Mouse (Mus musculus): ENCODE data around the gene Dpp7. TPM values are rescaled to one million over a fixed set of nuclear protein-coding genes. Genes with fewer than 3 reads are reported as not detected.

Dpp7 gene
- polyA plus RNA-seq, 1 experiment from 2014 or later = 23.8 TPM

GRCm38 (mm10) chr2:25305587-25306359, 50.4 kb downstream of the Dpp7 start:
- Histone ChIP-seq H3K4me1 (ENCODE audit: control insufficient read depth, insufficient read depth, low read length) (0 out of 2 replicates have a peak, but pooled peaks cover 2% of the 10 kb centered on the region), H3K9ac (ENCODE audit: low read length) (peak overlapping the region; percentile 49; the same call in 1 of the 2 replicates), H3K27me3 (ENCODE audit: control insufficient read depth, insufficient read depth, low read length) (peaks cover 23% of the 10 kb centered on the region), H3K9me3 (replicated peaks; ENCODE audit: control insufficient read depth, low read length) (no peaks in the 10 kb centered on the region), H3K36me3 (ENCODE audit: control insufficient read depth, insufficient read depth, low read length) (no peaks in the 10 kb centered on the region), H3K27ac (ENCODE audit: low read length) (no peak overlapping the region), H3K4me3 (replicated peaks; ENCODE audit: low read length) (peak overlapping the region; percentile 52), H3K4me2 (ENCODE audit: low read depth, low read length) (peak overlapping the region; percentile 67)
- ATAC-seq (ENCODE audit: insufficient read depth, low FRiP score) = no peak
- 50% methylated on average over 14 of the region's 14 CpGs for WGBS

- H3K9ac ChIP-seq (ENCODE audit: low read length) = peak overlapping the region; percentile 49
- H3K36me3 ChIP-seq (ENCODE audit: control insufficient read depth, insufficient read depth, low read length) = no peaks in the 10 kb centered on the region
- no peak overlapping the region for H3K27ac ChIP-seq (ENCODE audit: low read length)
- H3K27me3 ChIP-seq (ENCODE audit: control insufficient read depth, insufficient read depth, low read length) = peaks cover 17% of the 10 kb centered on the region; the same call in 1 of the 2 replicates
- H3K9me3 ChIP-seq (replicated peaks; ENCODE audit: control insufficient read depth, low read length) = no peaks in the 10 kb centered on the region
- H3K4me3 ChIP-seq (replicated peaks; ENCODE audit: low read length) = peak overlapping the region; percentile 52
- H3K4me2 ChIP-seq (ENCODE audit: low read depth, low read length) = peak overlapping the region; percentile 67
- ATAC-seq (ENCODE audit: insufficient read depth, low FRiP score) = peak; percentile 37; the same call in 1 of the 2 replicates
- 3% methylated on average over 42 of the region's 45 CpGs for WGBS
- 0 out of 2 replicates have a peak, but pooled peaks cover 2% of the 10 kb centered on the region for H3K4me1 ChIP-seq (ENCODE audit: control insufficient read depth, insufficient read depth, low read length)
These were observed 51.3 kb downstream of the Dpp7 start for GRCm38 (mm10) chr2:25304657-25305541.

- Histone ChIP-seq H3K9me3 (replicated peaks; ENCODE audit: control insufficient read depth, low read length) (no peaks in the 10 kb centered on the region), H3K27me3 (ENCODE audit: control insufficient read depth, insufficient read depth, low read length) (peaks cover 17% of the 10 kb centered on the region; the same call in 1 of the 2 replicates), H3K4me2 (ENCODE audit: low read depth, low read length) (peak overlapping the region; percentile 67), H3K27ac (ENCODE audit: low read length) (no peak overlapping the region), H3K4me1 (ENCODE audit: control insufficient read depth, insufficient read depth, low read length) (0 out of 2 replicates have a peak, but pooled peaks cover 2% of the 10 kb centered on the region), H3K4me3 (replicated peaks; ENCODE audit: low read length) (peak overlapping the region; percentile 52; the same call in 1 of the 2 replicates), H3K36me3 (ENCODE audit: control insufficient read depth, insufficient read depth, low read length) (no peaks in the 10 kb centered on the region), H3K9ac (ENCODE audit: low read length) (0 out of 2 replicates have a peak overlapping the region, but pooled peaks have one; percentile 13)
- peak; percentile 40; the same call in 1 of the 2 replicates for ATAC-seq (ENCODE audit: insufficient read depth, low FRiP score)
- WGBS = 69% methylated on average over 7 of the region's 7 CpGs
These were observed 52.1 kb downstream of the Dpp7 start for GRCm38 (mm10) chr2:25303931-25304656.

GRCm38 (mm10) chr2:25303452-25303851, 52.7 kb downstream of the Dpp7 start:
- no peaks in the 10 kb centered on the region for H3K9me3 ChIP-seq (replicated peaks; ENCODE audit: control insufficient read depth, low read length)
- H3K36me3 ChIP-seq (ENCODE audit: control insufficient read depth, insufficient read depth, low read length) = no peaks in the 10 kb centered on the region
- H3K4me2 ChIP-seq (ENCODE audit: low read depth, low read length) = no peak overlapping the region
- H3K4me1 ChIP-seq (ENCODE audit: control insufficient read depth, insufficient read depth, low read length) = 0 out of 2 replicates have a peak, but pooled peaks cover 2% of the 10 kb centered on the region
- no peak for ATAC-seq (ENCODE audit: insufficient read depth, low FRiP score)
- no peak overlapping the region for H3K9ac ChIP-seq (ENCODE audit: low read length)
- H3K27ac ChIP-seq (ENCODE audit: low read length) = no peak overlapping the region
- WGBS = 65% methylated on average over 3 of the region's 3 CpGs
- no peak overlapping the region for H3K4me3 ChIP-seq (replicated peaks; ENCODE audit: low read length)
- peaks cover 17% of the 10 kb centered on the region; the same call in 1 of the 2 replicates for H3K27me3 ChIP-seq (ENCODE audit: control insufficient read depth, insufficient read depth, low read length)

Other genes with a start within 250 kb of the Dpp7 start
- 9.9 and 11.0 TPM in 2 replicates for gene Nrarp, start 175.6 kb downstream of the Dpp7 start, polyA plus RNA-seq (2015; fragmentation: Nextera tagmentation; extraction: Ambion mirVana)
- gene Tor4a, start 159.5 kb downstream of the Dpp7 start, polyA plus RNA-seq (2015; fragmentation: Nextera tagmentation; extraction: Ambion mirVana) = 16.8 and 19.2 TPM in 2 replicates
- gene Nelfb, start 144.9 kb downstream of the Dpp7 start, polyA plus RNA-seq (2015; fragmentation: Nextera tagmentation; extraction: Ambion mirVana) = 102 and 109 TPM in 2 replicates
- gene Stpg3, start 141.7 kb downstream of the Dpp7 start, polyA plus RNA-seq (2015; fragmentation: Nextera tagmentation; extraction: Ambion mirVana) = 0.06 TPM in 1 of 2 replicates, not detected in the other
- not detected in 2 replicates for gene Fam166a, start 137.6 kb downstream of the Dpp7 start, polyA plus RNA-seq (2015; fragmentation: Nextera tagmentation; extraction: Ambion mirVana)
- gene Tubb4b, start 131.7 kb downstream of the Dpp7 start, polyA plus RNA-seq (2015; fragmentation: Nextera tagmentation; extraction: Ambion mirVana) = 631 and 720 TPM in 2 replicates
- gene Slc34a3, start 122.0 kb downstream of the Dpp7 start, polyA plus RNA-seq (2015; fragmentation: Nextera tagmentation; extraction: Ambion mirVana) = 0.71 and 1.1 TPM in 2 replicates
- gene Rnf224, start 119.6 kb downstream of the Dpp7 start, polyA plus RNA-seq (2015; fragmentation: Nextera tagmentation; extraction: Ambion mirVana) = 0.23 and 0.64 TPM in 2 replicates
- 11.3 and 14.2 TPM in 2 replicates for gene Rnf208, start 114.1 kb downstream of the Dpp7 start, polyA plus RNA-seq (2015; fragmentation: Nextera tagmentation; extraction: Ambion mirVana)
- 66.0 and 120 TPM in 2 replicates for gene Cysrt1, start 113.9 kb downstream of the Dpp7 start, polyA plus RNA-seq (2015; fragmentation: Nextera tagmentation; extraction: Ambion mirVana)
- gene AL732309.1, start 109.5 kb downstream of the Dpp7 start, polyA plus RNA-seq (2015; fragmentation: Nextera tagmentation; extraction: Ambion mirVana) = 10.1 and 12.8 TPM in 2 replicates
- gene Tmem203, start 100.9 kb downstream of the Dpp7 start, polyA plus RNA-seq (2015; fragmentation: Nextera tagmentation; extraction: Ambion mirVana) = 19.5 and 20.2 TPM in 2 replicates
- gene Tprn, start 93.7 kb downstream of the Dpp7 start, polyA plus RNA-seq (2015; fragmentation: Nextera tagmentation; extraction: Ambion mirVana) = 17.9 and 19.0 TPM in 2 replicates
- gene Ssna1, start 83.9 kb downstream of the Dpp7 start, polyA plus RNA-seq (2015; fragmentation: Nextera tagmentation; extraction: Ambion mirVana) = 199 TPM in 2 replicates
- 123 and 134 TPM in 2 replicates for gene Anapc2, start 83.9 kb downstream of the Dpp7 start, polyA plus RNA-seq (2015; fragmentation: Nextera tagmentation; extraction: Ambion mirVana)
- gene Tmem210, start 68.2 kb downstream of the Dpp7 start, polyA plus RNA-seq (2015; fragmentation: Nextera tagmentation; extraction: Ambion mirVana) = not detected in 2 replicates
- gene Lrrc26, start 66.4 kb downstream of the Dpp7 start, polyA plus RNA-seq (2015; fragmentation: Nextera tagmentation; extraction: Ambion mirVana) = 14.3 and 20.3 TPM in 2 replicates
- 2.0 and 2.3 TPM in 2 replicates for gene Grin1, start 37.2 kb downstream of the Dpp7 start, polyA plus RNA-seq (2015; fragmentation: Nextera tagmentation; extraction: Ambion mirVana)
- gene Man1b1, start 24.0 kb downstream of the Dpp7 start, polyA plus RNA-seq (2015; fragmentation: Nextera tagmentation; extraction: Ambion mirVana) = 46.0 and 47.0 TPM in 2 replicates
- gene Uap1l1, start 9.3 kb upstream of the Dpp7 start, polyA plus RNA-seq (2015; fragmentation: Nextera tagmentation; extraction: Ambion mirVana) = 34.8 and 40.0 TPM in 2 replicates
- gene Sapcd2, start 16.0 kb upstream of the Dpp7 start, polyA plus RNA-seq (2015; fragmentation: Nextera tagmentation; extraction: Ambion mirVana) = 30.7 and 35.9 TPM in 2 replicates
- 16.6 and 19.4 TPM in 2 replicates for gene Entpd2, start 39.5 kb upstream of the Dpp7 start, polyA plus RNA-seq (2015; fragmentation: Nextera tagmentation; extraction: Ambion mirVana)
- gene Npdc1, start 43.0 kb upstream of the Dpp7 start, polyA plus RNA-seq (2015; fragmentation: Nextera tagmentation; extraction: Ambion mirVana) = 54.9 and 66.1 TPM in 2 replicates
- 0.19 TPM in 1 of 2 replicates, not detected in the other for gene Fut7, start 66.9 kb upstream of the Dpp7 start, polyA plus RNA-seq (2015; fragmentation: Nextera tagmentation; extraction: Ambion mirVana)
- 4.0 and 4.6 TPM in 2 replicates for gene Abca2, start 72.3 kb upstream of the Dpp7 start, polyA plus RNA-seq (2015; fragmentation: Nextera tagmentation; extraction: Ambion mirVana)
- gene Clic3, start 100.5 kb upstream of the Dpp7 start, polyA plus RNA-seq (2015; fragmentation: Nextera tagmentation; extraction: Ambion mirVana) = 60.5 and 113 TPM in 2 replicates
- gene Paxx, start 104.7 kb upstream of the Dpp7 start, polyA plus RNA-seq (2015; fragmentation: Nextera tagmentation; extraction: Ambion mirVana) = 44.1 and 49.4 TPM in 2 replicates
- 6.1 and 6.7 TPM in 2 replicates for gene Ptgds, start 113.7 kb upstream of the Dpp7 start, polyA plus RNA-seq (2015; fragmentation: Nextera tagmentation; extraction: Ambion mirVana)
- not detected in 2 replicates for gene Lcn12, start 137.6 kb upstream of the Dpp7 start, polyA plus RNA-seq (2015; fragmentation: Nextera tagmentation; extraction: Ambion mirVana)
- gene Fbxw5, start 144.4 kb upstream of the Dpp7 start, polyA plus RNA-seq (2015; fragmentation: Nextera tagmentation; extraction: Ambion mirVana) = 76.5 and 86.0 TPM in 2 replicates
- gene C8g, start 145.4 kb upstream of the Dpp7 start, polyA plus RNA-seq (2015; fragmentation: Nextera tagmentation; extraction: Ambion mirVana) = 8.9 and 9.5 TPM in 2 replicates
- 31.5 and 32.1 TPM in 2 replicates for gene Traf2, start 190.6 kb upstream of the Dpp7 start, polyA plus RNA-seq (2015; fragmentation: Nextera tagmentation; extraction: Ambion mirVana)
- 377 and 401 TPM in 2 replicates for gene Edf1, start 201.5 kb upstream of the Dpp7 start, polyA plus RNA-seq (2015; fragmentation: Nextera tagmentation; extraction: Ambion mirVana)
- 74.0 and 87.4 TPM in 2 replicates for gene Mamdc4, start 218.5 kb upstream of the Dpp7 start, polyA plus RNA-seq (2015; fragmentation: Nextera tagmentation; extraction: Ambion mirVana)
- 120 and 123 TPM in 2 replicates for gene Phpt1, start 218.9 kb upstream of the Dpp7 start, polyA plus RNA-seq (2015; fragmentation: Nextera tagmentation; extraction: Ambion mirVana)
- gene Ajm1, start 225.4 kb upstream of the Dpp7 start, polyA plus RNA-seq (2015; fragmentation: Nextera tagmentation; extraction: Ambion mirVana) = 0.26 and 0.94 TPM in 2 replicates